Mouse (Mus musculus): ENCODE data around the gene Fer1l5. TPM values are rescaled to one million over a fixed set of nuclear protein-coding genes. Genes with fewer than 3 reads are reported as not detected.

Gene Fer1l5
- polyA plus RNA-seq, 1 experiment, result not detected

GRCm38 (mm10) chr1:36404531-36404930, 32.4 kb downstream of the Fer1l5 start:
- Histone ChIP-seq H3K9me3 (peaks cover 9% of the 10 kb centered on the region; the same call in 1 of the 2 replicates), H3K4me1 (no peaks in the 10 kb centered on the region; the same call in 1 of the 2 replicates), H3K27me3 (replicated peaks) (peaks cover 80% of the 10 kb centered on the region), H3K4me3 (replicated peaks) (no peak overlapping the region), H3K36me3 (replicated peaks; ENCODE audit: low read length) (no peaks in the 10 kb centered on the region)
- TF ChIP-seq GATA1 (IDR thresholded peaks at IDR 0.05; ENCODE audit: borderline replicate concordance, low read length), result no peak
- no peak for TF ChIP-seq FLI1 (IDR thresholded peaks at IDR 0.05; ENCODE audit: low read length)

GRCm38 (mm10) chr1:36429511-36429910, 57.4 kb downstream of the Fer1l5 start:
- peaks cover 100% of the 10 kb centered on the region for H3K36me3 ChIP-seq (replicated peaks; ENCODE audit: low read length)
- peaks cover 6% of the 10 kb centered on the region; the same call in 1 of the 2 replicates for H3K4me1 ChIP-seq
- no peaks in the 10 kb centered on the region for H3K27me3 ChIP-seq (replicated peaks)
- H3K9me3 ChIP-seq, result no peaks in the 10 kb centered on the region
- TF ChIP-seq GATA1 (IDR thresholded peaks at IDR 0.05; ENCODE audit: borderline replicate concordance, low read length), result no peak
- TF ChIP-seq FLI1 (IDR thresholded peaks at IDR 0.05; ENCODE audit: low read length), result no peak
- H3K4me3 ChIP-seq (replicated peaks), result no peak overlapping the region

- Histone ChIP-seq H3K4me1 (peaks cover 22% of the 10 kb centered on the region), H3K36me3 (replicated peaks; ENCODE audit: low read length) (peaks cover 100% of the 10 kb centered on the region), H3K27me3 (replicated peaks) (no peaks in the 10 kb centered on the region)
These were observed 60.9 kb downstream of the Fer1l5 start for GRCm38 (mm10) chr1:36432999-36433398.

GRCm38 (mm10) chr1:36433616-36434015, 61.5 kb downstream of the Fer1l5 start:
- TF ChIP-seq GATA1 (IDR thresholded peaks at IDR 0.05; ENCODE audit: borderline replicate concordance, low read length) (no peak), FLI1 (IDR thresholded peaks at IDR 0.05; ENCODE audit: low read length) (no peak)
- peaks cover 100% of the 10 kb centered on the region for H3K36me3 ChIP-seq (replicated peaks; ENCODE audit: low read length)
- no peaks in the 10 kb centered on the region for H3K27me3 ChIP-seq (replicated peaks)
- H3K4me3 ChIP-seq (replicated peaks), result no peak overlapping the region
- H3K4me1 ChIP-seq, result peaks cover 22% of the 10 kb centered on the region
- H3K9me3 ChIP-seq, result no peaks in the 10 kb centered on the region

More at GRCm38 (mm10) chr1:36432999-36433398, 60.9 kb downstream of the Fer1l5 start:
- H3K9me3 ChIP-seq, result no peaks in the 10 kb centered on the region
- no peak overlapping the region for H3K4me3 ChIP-seq (replicated peaks)
- TF ChIP-seq GATA1 (IDR thresholded peaks at IDR 0.05; ENCODE audit: borderline replicate concordance, low read length), result no peak
- TF ChIP-seq FLI1 (IDR thresholded peaks at IDR 0.05; ENCODE audit: low read length), result no peak

- Histone ChIP-seq H3K9me3 (no peaks in the 10 kb centered on the region), H3K4me3 (replicated peaks) (no peak overlapping the region), H3K4me1 (peaks cover 20% of the 10 kb centered on the region), H3K36me3 (replicated peaks; ENCODE audit: low read length) (peaks cover 100% of the 10 kb centered on the region), H3K27me3 (replicated peaks) (no peaks in the 10 kb centered on the region)
- no peak for TF ChIP-seq GATA1 (IDR thresholded peaks at IDR 0.05; ENCODE audit: borderline replicate concordance, low read length)
These were observed 63.0 kb downstream of the Fer1l5 start for GRCm38 (mm10) chr1:36435071-36435470.

- Histone ChIP-seq H3K27me3 (replicated peaks) (no peaks in the 10 kb centered on the region), H3K36me3 (replicated peaks; ENCODE audit: low read length) (peaks cover 96% of the 10 kb centered on the region), H3K9me3 (no peaks in the 10 kb centered on the region), H3K4me1 (peaks cover 19% of the 10 kb centered on the region), H3K4me3 (replicated peaks) (no peak overlapping the region)
- TF ChIP-seq GATA1 (IDR thresholded peaks at IDR 0.05; ENCODE audit: borderline replicate concordance, low read length) (no peak), FLI1 (IDR thresholded peaks at IDR 0.05; ENCODE audit: low read length) (no peak)
These were observed 64.4 kb downstream of the Fer1l5 start for GRCm38 (mm10) chr1:36436515-36436914.

GRCm38 (mm10) chr1:36437223-36437622, 65.1 kb downstream of the Fer1l5 start:
- TF ChIP-seq GATA1 (IDR thresholded peaks at IDR 0.05; ENCODE audit: borderline replicate concordance, low read length), result no peak
- no peak for TF ChIP-seq FLI1 (IDR thresholded peaks at IDR 0.05; ENCODE audit: low read length)
- Histone ChIP-seq H3K4me3 (replicated peaks) (peak overlapping the region; percentile 7), H3K36me3 (replicated peaks; ENCODE audit: low read length) (peaks cover 96% of the 10 kb centered on the region), H3K27me3 (replicated peaks) (no peaks in the 10 kb centered on the region), H3K4me1 (peaks cover 21% of the 10 kb centered on the region), H3K9me3 (no peaks in the 10 kb centered on the region)

- H3K36me3 ChIP-seq (replicated peaks; ENCODE audit: low read length), result peaks cover 71% of the 10 kb centered on the region
- no peak overlapping the region for H3K4me3 ChIP-seq (replicated peaks)
- TF ChIP-seq FLI1 (IDR thresholded peaks at IDR 0.05; ENCODE audit: low read length) (no peak), GATA1 (IDR thresholded peaks at IDR 0.05; ENCODE audit: borderline replicate concordance, low read length) (no peak)
- H3K4me1 ChIP-seq, result peaks cover 35% of the 10 kb centered on the region
- H3K27me3 ChIP-seq (replicated peaks), result no peaks in the 10 kb centered on the region
- no peaks in the 10 kb centered on the region for H3K9me3 ChIP-seq
These were observed 69.0 kb downstream of the Fer1l5 start for GRCm38 (mm10) chr1:36441101-36441500.

GRCm38 (mm10) chr1:36444471-36445464, 72.7 kb downstream of the Fer1l5 start, which contains the start of gene Lman2l:
Gene Lman2l, minus strand, starts transcription at chr1:36445271.
- Histone ChIP-seq H3K36me3 (replicated peaks; ENCODE audit: low read length) (peaks cover 34% of the 10 kb centered on the region), H3K9me3 (peaks cover 11% of the 10 kb centered on the region), H3K4me3 (replicated peaks) (peak within 1 kb of the TSS; percentile 98), H3K27me3 (replicated peaks) (no peaks in the 10 kb centered on the region), H3K4me1 (peaks cover 41% of the 10 kb centered on the region)
- TF ChIP-seq GATA1 (IDR thresholded peaks at IDR 0.05; ENCODE audit: borderline replicate concordance, low read length) (no peak), FLI1 (IDR thresholded peaks at IDR 0.05; ENCODE audit: low read length) (no peak)

GRCm38 (mm10) chr1:36445508-36445907, 73.4 kb downstream of the Fer1l5 start:
- Histone ChIP-seq H3K4me3 (replicated peaks) (peak overlapping the region; percentile 98), H3K27me3 (replicated peaks) (no peaks in the 10 kb centered on the region), H3K4me1 (peaks cover 41% of the 10 kb centered on the region), H3K9me3 (peaks cover 11% of the 10 kb centered on the region), H3K36me3 (replicated peaks; ENCODE audit: low read length) (peaks cover 28% of the 10 kb centered on the region)
- TF ChIP-seq GATA1 (IDR thresholded peaks at IDR 0.05; ENCODE audit: borderline replicate concordance, low read length) (no peak), FLI1 (IDR thresholded peaks at IDR 0.05; ENCODE audit: low read length) (no peak)
